Mouse (Mus musculus) midbrain, embryonic 10.5 days (tissue): Measurements from ENCODE around the gene Fbxo22. TPM values are rescaled to one million over a fixed set of nuclear protein-coding genes. Genes with fewer than 3 reads are reported as not detected.
"Not testable (repeated sequence)": the region's sequence is repeated elsewhere in the genome, so short reads cannot be mapped to it uniquely, and the experiment has no call there.

Source experiments
- DNase-seq: peaks from one replicate; pipeline ENCODE4 v3.0.0-alpha.2; 2017; ENCODE audit warnings: low spot score
- H3K27ac ChIP-seq: fragments of 300-500 bp; sonication (generic); replicated peaks from 2 replicates; pipeline ENCODE4 v1.5.1; 2016; ENCODE audit warnings: mild to moderate bottlenecking
- H3K27me3 ChIP-seq: fragments of 300-500 bp; sonication (generic); 2 replicates; pipeline ENCODE4 v1.6.1; 2016; ENCODE audit warnings: low read depth, mild to moderate bottlenecking; ENCODE audit not compliant: poor library complexity, severe bottlenecking
- H3K36me3 ChIP-seq: fragments of 300-500 bp; sonication (generic); 2 replicates; pipeline ENCODE4 v1.6.1; 2016; ENCODE audit warnings: mild to moderate bottlenecking, moderate library complexity
- H3K4me1 ChIP-seq: fragments of 300-500 bp; sonication (generic); 2 replicates; pipeline ENCODE4 v1.6.1; 2016
- H3K4me3 ChIP-seq: fragments of 300-500 bp; sonication (generic); 2 replicates; pipeline ENCODE4 v1.5.1; 2016; ENCODE audit warnings: mild to moderate bottlenecking, moderate library complexity
- H3K9me3 ChIP-seq: fragments of 300-500 bp; sonication (generic); replicated peaks from 2 replicates; pipeline ENCODE4 v1.6.1; 2016; ENCODE audit warnings: mild to moderate bottlenecking
- WGBS: fragments of 180-500 bp; shearing (Covaris S2); methylation state at CpG from one replicate; pipeline ENCODE4 v1.1.7; 2016; 5-methylcytosine and 5-hydroxymethylcytosine counted together
- polyA plus RNA-seq: library from polyadenylated mRNA; unstranded; fragments of >200 nt; fragmentation: Nextera tagmentation; extraction: Ambion mirVana; gene quantifications from 2 replicates; pipeline ENCODE4 v1.2.1, GENCODE M21; 2016

Fbxo22 gene
- polyA plus RNA-seq, 1 experiment from 2014 or later = 84.1 TPM

GRCm38 (mm10) chr9:55243280-55243679 lies 34.6 kb downstream of the Fbxo22 start:
- no peak for DNase-seq
- H3K4me3 ChIP-seq = no peak overlapping the region
- no peaks in the 10 kb centered on the region for H3K27me3 ChIP-seq
- H3K4me1 ChIP-seq = peaks cover 6% of the 10 kb centered on the region
- no peak overlapping the region for H3K27ac ChIP-seq
- WGBS = 84% methylated on average over 3 of the region's 3 CpGs
- H3K36me3 ChIP-seq = no peaks in the 10 kb centered on the region
- no peaks in the 10 kb centered on the region for H3K9me3 ChIP-seq

- 88% methylated on average over 3 of the region's 3 CpGs for WGBS
- no peaks in the 10 kb centered on the region for H3K36me3 ChIP-seq
- no peak overlapping the region for H3K27ac ChIP-seq
- peaks cover 6% of the 10 kb centered on the region for H3K4me1 ChIP-seq
- DNase-seq = no peak
- H3K4me3 ChIP-seq = no peak overlapping the region
- H3K27me3 ChIP-seq = no peaks in the 10 kb centered on the region
- no peaks in the 10 kb centered on the region for H3K9me3 ChIP-seq
Measured at GRCm38 (mm10) chr9:55244079-55244478, 35.4 kb downstream of the Fbxo22 start.

- H3K36me3 ChIP-seq, H3K27ac ChIP-seq, H3K4me1 ChIP-seq, H3K9me3 ChIP-seq, DNase-seq, H3K4me3 ChIP-seq, H3K27me3 ChIP-seq: not testable (repeated sequence)
- WGBS = 93% methylated on average over 1 of the region's 1 CpGs
Measured at GRCm38 (mm10) chr9:55245057-55245750, 36.5 kb downstream of the Fbxo22 start.

GRCm38 (mm10) chr9:55246440-55246839 lies 37.7 kb downstream of the Fbxo22 start:
- peaks cover 6% of the 10 kb centered on the region for H3K4me1 ChIP-seq

DNA sequence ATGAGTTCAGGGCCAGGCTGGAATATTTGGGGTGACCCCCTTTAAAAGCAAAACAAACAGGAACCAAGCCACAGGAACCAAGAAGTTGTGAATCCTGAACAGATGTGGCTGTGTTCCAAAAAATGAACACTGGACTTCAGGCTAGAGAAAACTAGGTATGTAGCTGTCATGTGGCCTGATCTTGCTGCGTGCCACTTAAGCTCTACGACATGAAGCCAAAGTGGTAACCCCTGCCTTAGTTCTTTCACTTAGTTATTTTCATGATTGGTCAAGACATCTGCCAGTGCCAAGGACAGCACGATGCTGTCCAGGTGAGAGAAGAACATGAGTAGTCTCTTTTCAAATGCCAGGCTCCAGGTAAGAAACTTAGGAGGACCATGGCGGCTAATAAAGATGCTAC lies 38.2 kb downstream of the Fbxo22 start:
- 94% methylated on average over 4 of the region's 4 CpGs for WGBS
- no peaks in the 10 kb centered on the region for H3K9me3 ChIP-seq
- H3K36me3 ChIP-seq = no peaks in the 10 kb centered on the region
- no peak for DNase-seq
- peaks cover 4% of the 10 kb centered on the region for H3K4me1 ChIP-seq
- no peaks in the 10 kb centered on the region for H3K27me3 ChIP-seq
- no peak overlapping the region for H3K4me3 ChIP-seq
- H3K27ac ChIP-seq = no peak overlapping the region

More at GRCm38 (mm10) chr9:55246440-55246839, 37.7 kb downstream of the Fbxo22 start:
- Histone ChIP-seq H3K4me3 (no peak overlapping the region), H3K9me3 (no peaks in the 10 kb centered on the region), H3K27me3 (no peaks in the 10 kb centered on the region), H3K36me3 (no peaks in the 10 kb centered on the region), H3K27ac (no peak overlapping the region)
- 83% methylated on average over 8 of the region's 8 CpGs for WGBS
- DNase-seq = no peak

DNA sequence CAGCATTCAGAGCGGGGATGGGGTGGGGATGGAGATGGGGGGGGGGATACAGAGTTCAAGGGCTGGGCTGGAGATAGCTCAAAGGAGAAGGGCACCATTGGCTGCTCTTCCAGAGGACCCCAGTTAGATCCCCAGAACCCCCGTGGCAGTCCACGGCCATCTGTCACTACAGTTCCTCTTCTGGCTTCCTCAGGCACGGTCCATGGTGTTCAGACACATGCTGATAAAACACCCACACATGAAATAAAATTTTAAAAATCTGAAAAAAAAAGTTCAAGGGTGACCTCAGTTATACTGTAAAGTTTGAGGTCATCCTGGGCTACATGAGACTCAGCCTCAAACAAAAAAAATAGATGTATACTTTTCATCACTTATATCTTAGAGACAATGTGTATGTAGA lies 39.7 kb downstream of the Fbxo22 start:
- Histone ChIP-seq H3K27me3 (no peaks in the 10 kb centered on the region), H3K4me3 (no peak overlapping the region), H3K4me1 (no peaks in the 10 kb centered on the region; the same call in 1 of the 2 replicates), H3K27ac (no peak overlapping the region), H3K9me3 (no peaks in the 10 kb centered on the region), H3K36me3 (no peaks in the 10 kb centered on the region)
- no peak for DNase-seq
- 89% methylated on average over 4 of the region's 4 CpGs for WGBS

DNA sequence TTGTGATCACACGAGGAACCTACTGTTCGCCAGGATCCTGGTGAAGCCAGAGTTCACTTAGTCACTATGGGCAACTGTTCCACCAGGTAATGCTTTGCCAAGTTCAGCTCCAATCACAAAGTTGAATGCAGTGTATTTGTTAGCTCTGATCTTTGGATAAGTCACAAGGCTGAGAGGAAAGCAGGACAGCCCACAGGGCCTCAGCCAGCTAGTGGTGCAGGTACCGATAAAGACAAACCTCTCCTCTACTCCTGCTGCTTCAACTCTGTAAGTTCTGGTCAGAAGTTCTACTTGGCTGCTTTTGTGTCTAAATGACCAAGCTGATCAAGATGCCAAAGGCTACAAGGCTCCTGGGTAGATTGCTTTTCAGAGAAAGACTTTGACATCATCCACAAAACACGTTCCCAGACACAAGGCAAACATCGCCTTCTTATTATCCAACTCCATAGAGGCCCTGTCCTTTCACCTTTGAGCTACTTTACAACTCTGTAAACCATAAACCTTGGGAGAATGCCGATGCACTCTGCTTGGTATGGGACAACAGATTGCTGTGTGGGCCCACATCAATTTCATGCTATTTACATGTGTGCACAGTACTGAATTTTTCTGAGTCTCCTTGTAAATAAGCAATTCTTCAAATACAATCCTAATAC lies 42.0 kb downstream of the Fbxo22 start:
- 88% methylated on average over 6 of the region's 6 CpGs for WGBS
- Histone ChIP-seq H3K4me3 (no peak overlapping the region), H3K27me3 (no peaks in the 10 kb centered on the region), H3K36me3 (no peaks in the 10 kb centered on the region), H3K9me3 (no peaks in the 10 kb centered on the region), H3K4me1 (no peaks in the 10 kb centered on the region; the same call in 1 of the 2 replicates), H3K27ac (no peak overlapping the region)
- no peak for DNase-seq

DNA sequence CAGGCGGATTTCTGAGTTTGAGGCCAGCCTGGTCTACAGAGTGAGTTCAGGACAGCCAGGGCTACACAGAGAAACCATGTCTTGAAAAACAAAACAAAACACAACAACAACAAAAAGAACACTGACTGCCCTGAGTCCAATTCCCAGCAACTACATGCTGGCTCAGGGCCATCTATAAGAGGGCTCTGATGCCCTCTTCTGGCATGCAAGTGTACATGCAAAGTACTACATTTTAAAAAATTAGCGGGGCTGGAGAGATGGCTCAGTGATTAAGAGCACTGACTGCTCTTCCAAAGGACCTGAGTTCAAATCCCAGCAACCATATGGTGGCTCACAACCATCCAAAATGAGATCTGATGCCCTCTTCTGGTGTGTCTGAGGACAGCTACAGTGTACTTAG lies 43.4 kb downstream of the Fbxo22 start:
- not testable (repeated sequence) for H3K36me3 ChIP-seq, H3K27me3 ChIP-seq, DNase-seq, H3K4me3 ChIP-seq, H3K9me3 ChIP-seq, H3K4me1 ChIP-seq, H3K27ac ChIP-seq
- WGBS = 63% methylated on average over 2 of the region's 2 CpGs

DNA sequence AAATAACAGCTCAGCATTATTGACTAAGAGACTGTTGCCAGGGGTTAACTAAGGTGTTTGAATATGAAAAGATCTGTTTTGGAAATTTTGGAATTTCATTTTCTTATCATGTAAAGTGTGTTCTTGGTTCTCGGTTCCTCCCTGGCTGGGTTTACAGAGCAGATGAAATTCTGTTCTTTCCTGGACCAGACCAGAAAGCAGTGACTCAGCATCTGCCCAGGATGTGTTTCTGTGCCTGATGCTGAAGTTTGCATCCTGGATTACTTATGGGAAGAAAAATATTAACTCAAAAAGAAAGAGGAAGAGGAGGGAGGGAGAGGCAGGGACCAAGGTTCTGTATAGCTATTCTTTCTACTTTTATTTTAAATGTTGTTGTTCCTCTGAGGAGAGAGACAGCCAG lies 45.1 kb downstream of the Fbxo22 start:
- H3K4me1 ChIP-seq = no peaks in the 10 kb centered on the region; the same call in 1 of the 2 replicates
- H3K36me3 ChIP-seq = no peaks in the 10 kb centered on the region
- no peaks in the 10 kb centered on the region for H3K9me3 ChIP-seq
- H3K27ac ChIP-seq = no peak overlapping the region
- no peak for DNase-seq
- no peak overlapping the region for H3K4me3 ChIP-seq
- no peaks in the 10 kb centered on the region for H3K27me3 ChIP-seq
- 85% methylated on average over 1 of the region's 1 CpGs for WGBS

DNA sequence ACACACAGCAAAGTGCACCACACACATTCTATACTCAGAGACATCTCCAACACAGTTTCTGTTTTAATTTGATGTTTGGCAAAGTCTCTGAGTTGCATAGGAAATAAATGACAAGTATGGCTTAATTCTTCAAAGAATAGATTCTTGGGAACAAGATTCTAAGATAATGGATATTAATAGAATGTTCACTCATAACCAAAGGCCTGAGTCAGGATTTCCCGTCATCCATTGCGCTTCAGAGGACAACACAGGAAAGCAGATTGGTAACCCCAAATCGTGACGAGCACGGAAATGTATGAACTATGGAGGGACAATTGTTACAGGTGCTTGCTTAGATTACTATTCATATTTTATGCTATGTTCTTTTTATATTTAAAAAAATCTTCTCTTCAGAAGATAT lies 46.3 kb downstream of the Fbxo22 start:
- DNase-seq = no peak
- Histone ChIP-seq H3K27me3 (no peaks in the 10 kb centered on the region), H3K9me3 (no peaks in the 10 kb centered on the region), H3K36me3 (no peaks in the 10 kb centered on the region), H3K4me3 (no peak overlapping the region), H3K4me1 (no peaks in the 10 kb centered on the region), H3K27ac (no peak overlapping the region)
- 93% methylated on average over 5 of the region's 5 CpGs for WGBS

DNA sequence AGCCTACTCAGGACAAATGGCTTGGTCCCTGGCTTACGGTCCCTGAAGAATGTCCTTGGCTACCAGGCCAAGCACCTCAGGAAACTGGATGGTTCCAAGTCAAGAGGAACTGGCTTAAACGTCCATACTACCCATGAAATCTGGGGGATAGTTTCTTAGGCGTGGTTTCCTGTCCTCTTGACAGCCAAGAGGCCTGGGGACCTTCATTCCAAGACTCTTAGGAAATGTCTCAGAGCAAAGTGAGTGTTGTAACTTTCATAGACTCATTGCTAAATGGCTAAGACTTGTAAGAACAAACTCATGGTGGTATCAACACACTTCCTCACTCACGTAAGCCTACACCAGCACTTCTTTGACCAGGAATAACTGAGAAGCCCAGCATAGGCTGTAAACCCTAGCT lies 46.9 kb downstream of the Fbxo22 start:
- H3K27ac ChIP-seq = no peak overlapping the region
- no peaks in the 10 kb centered on the region for H3K27me3 ChIP-seq
- H3K4me3 ChIP-seq = no peak overlapping the region
- H3K36me3 ChIP-seq = no peaks in the 10 kb centered on the region
- no peaks in the 10 kb centered on the region for H3K4me1 ChIP-seq
- DNase-seq = no peak
- WGBS = 70% methylated on average over 4 of the region's 4 CpGs
- H3K9me3 ChIP-seq = no peaks in the 10 kb centered on the region

GRCm38 (mm10) chr9:55257105-55257504 lies 48.4 kb downstream of the Fbxo22 start:
- no peak for DNase-seq
- Histone ChIP-seq H3K36me3 (no peaks in the 10 kb centered on the region), H3K4me1 (no peaks in the 10 kb centered on the region), H3K27ac (no peak overlapping the region), H3K4me3 (no peak overlapping the region), H3K27me3 (no peaks in the 10 kb centered on the region), H3K9me3 (no peaks in the 10 kb centered on the region)
- WGBS = 96% methylated on average over 2 of the region's 2 CpGs

DNA sequence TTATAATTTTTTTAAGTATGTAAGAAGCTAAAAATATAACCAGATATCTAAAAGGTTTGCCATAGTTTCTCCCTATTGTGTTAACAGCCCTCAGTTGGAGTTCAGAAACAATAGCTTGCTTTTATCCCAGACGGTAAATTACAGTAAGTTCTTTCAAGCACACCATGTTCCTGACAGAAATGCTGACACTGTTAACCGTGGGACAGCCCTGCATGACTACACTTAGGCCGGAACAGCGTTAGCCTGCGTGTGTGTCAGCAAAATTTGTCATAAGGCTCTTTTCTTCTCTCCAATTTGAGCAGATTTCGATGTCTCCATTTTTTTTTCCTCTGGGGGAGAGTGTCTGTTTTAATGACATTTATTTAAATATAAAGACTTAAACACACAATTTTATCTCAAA lies 51.0 kb downstream of the Fbxo22 start:
- Histone ChIP-seq H3K27me3 (no peaks in the 10 kb centered on the region), H3K9me3 (no peaks in the 10 kb centered on the region)
- WGBS = 88% methylated on average over 6 of the region's 6 CpGs

More for the DNA sequence above, 51.0 kb downstream of the Fbxo22 start:
- Histone ChIP-seq H3K27ac (no peak overlapping the region), H3K4me1 (no peaks in the 10 kb centered on the region), H3K4me3 (no peak overlapping the region), H3K36me3 (no peaks in the 10 kb centered on the region)
- no peak for DNase-seq
